Mouse (Mus musculus) CD4-positive, CD25-positive, alpha-beta regulatory T cell, adult 2 months (primary cell): ENCODE data around the gene Etv5.
"Not testable (repeated sequence)": the region's sequence is repeated elsewhere in the genome, so short reads cannot be mapped to it uniquely, and the experiment has no call there.

Source experiments
- DNase-seq: peaks from one replicate; pipeline ENCODE4 v3.0.0-alpha.2; 2012; ENCODE audit warnings: low read depth, low spot score

The Etv5 gene

GRCm38 (mm10) chr16:22396420-22396819 is 43.1 kb downstream of the Etv5 start:
- DNase-seq = no peak

GRCm38 (mm10) chr16:22395093-22395844 is 44.2 kb downstream of the Etv5 start:
- no peak for DNase-seq

- DNase-seq = no peak
These were observed 49.1 kb downstream of the Etv5 start for GRCm38 (mm10) chr16:22390348-22390897.

GRCm38 (mm10) chr16:22389146-22389911 is 50.2 kb downstream of the Etv5 start:
- DNase-seq = no peak

GRCm38 (mm10) chr16:22387731-22388130 is 51.8 kb downstream of the Etv5 start:
- DNase-seq = peak; percentile 8

GRCm38 (mm10) chr16:22382018-22382417 is 57.5 kb downstream of the Etv5 start:
- DNase-seq = not testable (repeated sequence)

- no peak for DNase-seq
These were observed 58.5 kb downstream of the Etv5 start for GRCm38 (mm10) chr16:22380981-22381380.

- DNase-seq = no peak
These were observed 59.5 kb downstream of the Etv5 start for GRCm38 (mm10) chr16:22379986-22380385.

GRCm38 (mm10) chr16:22379342-22379741 is 60.2 kb downstream of the Etv5 start:
- DNase-seq = no peak

GRCm38 (mm10) chr16:22377714-22378113 is 61.8 kb downstream of the Etv5 start:
- DNase-seq = no peak

GRCm38 (mm10) chr16:22374898-22375297 is 64.6 kb downstream of the Etv5 start:
- DNase-seq = peak; percentile 35

- no peak for DNase-seq
These were observed 66.8 kb downstream of the Etv5 start for GRCm38 (mm10) chr16:22372701-22373124.

GRCm38 (mm10) chr16:22372225-22372624 is 67.3 kb downstream of the Etv5 start:
- DNase-seq = no peak

- DNase-seq = no peak
These were observed 72.4 kb downstream of the Etv5 start for GRCm38 (mm10) chr16:22367099-22367498.

- DNase-seq = no peak
These were observed 73.5 kb downstream of the Etv5 start for GRCm38 (mm10) chr16:22366040-22366439.

GRCm38 (mm10) chr16:22365596-22365995 is 73.9 kb downstream of the Etv5 start:
- no peak for DNase-seq

- DNase-seq = no peak
These were observed 80.7 kb downstream of the Etv5 start for GRCm38 (mm10) chr16:22358701-22359354.

GRCm38 (mm10) chr16:22354177-22354576 is 85.3 kb downstream of the Etv5 start:
- not testable (repeated sequence) for DNase-seq

- DNase-seq = no peak
These were observed 85.9 kb downstream of the Etv5 start for GRCm38 (mm10) chr16:22353639-22354038.

GRCm38 (mm10) chr16:22351194-22351593 is 88.3 kb downstream of the Etv5 start:
- DNase-seq = no peak

- no peak for DNase-seq
These were observed 89.7 kb downstream of the Etv5 start for GRCm38 (mm10) chr16:22349798-22350197.
